Mouse (Mus musculus) erythroid progenitor cell, adult 5-6 weeks (primary cell): ENCODE results near the gene Olfr1056. TPM values are rescaled to one million over a fixed set of nuclear protein-coding genes. Genes with fewer than 3 reads are reported as not detected.
"Not testable (repeated sequence)": the region's sequence is repeated elsewhere in the genome, so short reads cannot be mapped to it uniquely, and the experiment has no call there.

ENCODE experiments used
- ATAC-seq: replicated peaks from 2 replicates; pipeline ENCODE4 v1.8.0; 2016; ENCODE audit warnings: moderate number of reproducible peaks, mild to moderate bottlenecking, moderate TSS enrichment, inconsistent platforms; ENCODE audit not compliant: poor library complexity, low FRiP score, severe bottlenecking
- total RNA-seq, 2 experiments: library from RNA; stranded (forward) in 1 of 2; stranded (reverse) in 1 of 2; fragments of 150-400 nt in 1 of 2; fragments of 186-747, 209-891 nt in 1 of 2; gene quantifications; 2 replicates each; pipeline versions ENCODE4 v1.2.3 to v1.2.4; 2015 to 2017; ENCODE audit warnings: low replicate concordance in 2 of 2

The Olfr1056 gene
- total RNA-seq (2015; ENCODE audit: low replicate concordance) = not detected in 2 replicates
- total RNA-seq (2017; ENCODE audit: low replicate concordance) = not detected in 2 replicates

GRCm38 (mm10) chr2:86362369-86362768, at the start of gene Olfr1056:
Gene Olfr1056, minus strand, starts transcription at chr2:86362469.
- no peak for ATAC-seq

GRCm38 (mm10) chr2:86395114-86395513, 32.8 kb upstream of the Olfr1056 start:
- ATAC-seq = no peak

GRCm38 (mm10) chr2:86388461-86388860, 26.2 kb upstream of the Olfr1056 start, which contains the start of gene Olfr1058:
Gene Olfr1058, minus strand, starts transcription at chr2:86388561.
- ATAC-seq = not testable (repeated sequence)

GRCm38 (mm10) chr2:86378293-86378692, 16.0 kb upstream of the Olfr1056 start, which contains the start of gene Olfr1057:
Gene Olfr1057, minus strand, starts transcription at chr2:86378393.
- no peak for ATAC-seq

GRCm38 (mm10) chr2:86366342-86366741, 4.1 kb upstream of the Olfr1056 start:
- not testable (repeated sequence) for ATAC-seq

GRCm38 (mm10) chr2:86351751-86352150, 10.5 kb downstream of the Olfr1056 start:
- ATAC-seq = not testable (repeated sequence)

GRCm38 (mm10) chr2:86350184-86350583, 12.1 kb downstream of the Olfr1056 start, which contains the start of gene Olfr1055:
Gene Olfr1055, minus strand, starts transcription at chr2:86350284.
- no peak for ATAC-seq

- ATAC-seq = no peak
Observed at GRCm38 (mm10) chr2:86335333-86335732, 26.9 kb downstream of the Olfr1056 start, which contains the start of gene Olfr1054. Gene Olfr1054, minus strand, starts transcription at chr2:86335433.

- no peak for ATAC-seq
Observed at GRCm38 (mm10) chr2:86315184-86315583, 47.1 kb downstream of the Olfr1056 start, which contains the start of gene Olfr1053. Gene Olfr1053, minus strand, starts transcription at chr2:86315284.

Other genes with a start within 250 kb of the Olfr1056 start
- gene Olfr1039, start 226.5 kb downstream of the Olfr1056 start, total RNA-seq (2015; ENCODE audit: low replicate concordance) = not detected in 2 replicates
- gene Olfr1039, start 226.5 kb downstream of the Olfr1056 start, total RNA-seq (2017; ENCODE audit: low replicate concordance) = not detected in 2 replicates
- gene Olfr1040, start 215.7 kb downstream of the Olfr1056 start, total RNA-seq (2015; ENCODE audit: low replicate concordance) = not detected in 2 replicates
- not detected in 2 replicates for gene Olfr1040, start 215.7 kb downstream of the Olfr1056 start, total RNA-seq (2017; ENCODE audit: low replicate concordance)
- not detected in 2 replicates for gene Olfr1042, start 200.6 kb downstream of the Olfr1056 start, total RNA-seq (2015; ENCODE audit: low replicate concordance)
- gene Olfr1042, start 200.6 kb downstream of the Olfr1056 start, total RNA-seq (2017; ENCODE audit: low replicate concordance) = not detected in 2 replicates
- not detected in 2 replicates for gene Olfr1043, start 194.9 kb downstream of the Olfr1056 start, total RNA-seq (2015; ENCODE audit: low replicate concordance)
- not detected in 2 replicates for gene Olfr1043, start 194.9 kb downstream of the Olfr1056 start, total RNA-seq (2017; ENCODE audit: low replicate concordance)
- not detected in 2 replicates for gene Olfr1044, start 184.6 kb downstream of the Olfr1056 start, total RNA-seq (2015; ENCODE audit: low replicate concordance)
- not detected in 2 replicates for gene Olfr1044, start 184.6 kb downstream of the Olfr1056 start, total RNA-seq (2017; ENCODE audit: low replicate concordance)
- not detected in 2 replicates for gene Olfr52, start 176.8 kb downstream of the Olfr1056 start, total RNA-seq (2015; ENCODE audit: low replicate concordance)
- gene Olfr52, start 176.8 kb downstream of the Olfr1056 start, total RNA-seq (2017; ENCODE audit: low replicate concordance) = not detected in 2 replicates
- not detected in 2 replicates for gene Olfr1045, start 159.5 kb downstream of the Olfr1056 start, total RNA-seq (2015; ENCODE audit: low replicate concordance)
- not detected in 2 replicates for gene Olfr1045, start 159.5 kb downstream of the Olfr1056 start, total RNA-seq (2017; ENCODE audit: low replicate concordance)
- not detected in 2 replicates for gene Olfr1046, start 143.2 kb downstream of the Olfr1056 start, total RNA-seq (2015; ENCODE audit: low replicate concordance)
- gene Olfr1046, start 143.2 kb downstream of the Olfr1056 start, total RNA-seq (2017; ENCODE audit: low replicate concordance) = not detected in 2 replicates
- gene Olfr1047, start 131.1 kb downstream of the Olfr1056 start, total RNA-seq (2015; ENCODE audit: low replicate concordance) = not detected in 2 replicates
- gene Olfr1047, start 131.1 kb downstream of the Olfr1056 start, total RNA-seq (2017; ENCODE audit: low replicate concordance) = not detected in 2 replicates
- not detected in 2 replicates for gene Olfr1048, start 122.2 kb downstream of the Olfr1056 start, total RNA-seq (2015; ENCODE audit: low replicate concordance)
- gene Olfr1048, start 122.2 kb downstream of the Olfr1056 start, total RNA-seq (2017; ENCODE audit: low replicate concordance) = not detected in 2 replicates
- gene Olfr1049, start 104.1 kb downstream of the Olfr1056 start, total RNA-seq (2015; ENCODE audit: low replicate concordance) = not detected in 2 replicates
- not detected in 2 replicates for gene Olfr1049, start 104.1 kb downstream of the Olfr1056 start, total RNA-seq (2017; ENCODE audit: low replicate concordance)
- not detected in 2 replicates for gene Olfr1051, start 83.4 kb downstream of the Olfr1056 start, total RNA-seq (2015; ENCODE audit: low replicate concordance)
- not detected in 2 replicates for gene Olfr1051, start 83.4 kb downstream of the Olfr1056 start, total RNA-seq (2017; ENCODE audit: low replicate concordance)
- gene Olfr1052, start 70.0 kb downstream of the Olfr1056 start, total RNA-seq (2015; ENCODE audit: low replicate concordance) = not detected in 2 replicates
- gene Olfr1052, start 70.0 kb downstream of the Olfr1056 start, total RNA-seq (2017; ENCODE audit: low replicate concordance) = not detected in 2 replicates
- not detected in 2 replicates for gene Olfr1053, start 47.2 kb downstream of the Olfr1056 start, total RNA-seq (2015; ENCODE audit: low replicate concordance)
- not detected in 2 replicates for gene Olfr1053, start 47.2 kb downstream of the Olfr1056 start, total RNA-seq (2017; ENCODE audit: low replicate concordance)
- gene Olfr1054, start 27.0 kb downstream of the Olfr1056 start, total RNA-seq (2015; ENCODE audit: low replicate concordance) = not detected in 2 replicates
- not detected in 2 replicates for gene Olfr1054, start 27.0 kb downstream of the Olfr1056 start, total RNA-seq (2017; ENCODE audit: low replicate concordance)
- not detected in 2 replicates for gene Olfr1055, start 12.2 kb downstream of the Olfr1056 start, total RNA-seq (2015; ENCODE audit: low replicate concordance)
- gene Olfr1055, start 12.2 kb downstream of the Olfr1056 start, total RNA-seq (2017; ENCODE audit: low replicate concordance) = not detected in 2 replicates
- gene Olfr1057, start 15.9 kb upstream of the Olfr1056 start, total RNA-seq (2015; ENCODE audit: low replicate concordance) = not detected in 2 replicates
- not detected in 2 replicates for gene Olfr1057, start 15.9 kb upstream of the Olfr1056 start, total RNA-seq (2017; ENCODE audit: low replicate concordance)
- gene Olfr1058, start 26.1 kb upstream of the Olfr1056 start, total RNA-seq (2015; ENCODE audit: low replicate concordance) = not detected in 2 replicates
- gene Olfr1058, start 26.1 kb upstream of the Olfr1056 start, total RNA-seq (2017; ENCODE audit: low replicate concordance) = not detected in 2 replicates
- gene Olfr1061, start 51.6 kb upstream of the Olfr1056 start, total RNA-seq (2015; ENCODE audit: low replicate concordance) = not detected in 2 replicates
- not detected in 2 replicates for gene Olfr1061, start 51.6 kb upstream of the Olfr1056 start, total RNA-seq (2017; ENCODE audit: low replicate concordance)
- gene Olfr1062, start 64.3 kb upstream of the Olfr1056 start, total RNA-seq (2015; ENCODE audit: low replicate concordance) = not detected in 2 replicates
- gene Olfr1062, start 64.3 kb upstream of the Olfr1056 start, total RNA-seq (2017; ENCODE audit: low replicate concordance) = not detected in 2 replicates
- not detected in 2 replicates for gene Olfr1065, start 88.1 kb upstream of the Olfr1056 start, total RNA-seq (2015; ENCODE audit: low replicate concordance)
- not detected in 2 replicates for gene Olfr1065, start 88.1 kb upstream of the Olfr1056 start, total RNA-seq (2017; ENCODE audit: low replicate concordance)
- not detected in 2 replicates for gene Olfr1066, start 93.8 kb upstream of the Olfr1056 start, total RNA-seq (2015; ENCODE audit: low replicate concordance)
- not detected in 2 replicates for gene Olfr1066, start 93.8 kb upstream of the Olfr1056 start, total RNA-seq (2017; ENCODE audit: low replicate concordance)
- gene Olfr228, start 124.9 kb upstream of the Olfr1056 start, total RNA-seq (2015; ENCODE audit: low replicate concordance) = not detected in 2 replicates
- gene Olfr228, start 124.9 kb upstream of the Olfr1056 start, total RNA-seq (2017; ENCODE audit: low replicate concordance) = not detected in 2 replicates
- gene Olfr1076, start 146.0 kb upstream of the Olfr1056 start, total RNA-seq (2015; ENCODE audit: low replicate concordance) = not detected in 2 replicates
- gene Olfr1076, start 146.0 kb upstream of the Olfr1056 start, total RNA-seq (2017; ENCODE audit: low replicate concordance) = not detected in 2 replicates
- not detected in 2 replicates for gene Olfr1079, start 180.0 kb upstream of the Olfr1056 start, total RNA-seq (2015; ENCODE audit: low replicate concordance)
- gene Olfr1079, start 180.0 kb upstream of the Olfr1056 start, total RNA-seq (2017; ENCODE audit: low replicate concordance) = not detected in 2 replicates
- gene Olfr1080, start 195.8 kb upstream of the Olfr1056 start, total RNA-seq (2015; ENCODE audit: low replicate concordance) = not detected in 2 replicates
- not detected in 2 replicates for gene Olfr1080, start 195.8 kb upstream of the Olfr1056 start, total RNA-seq (2017; ENCODE audit: low replicate concordance)
- gene Olfr1082, start 236.5 kb upstream of the Olfr1056 start, total RNA-seq (2015; ENCODE audit: low replicate concordance) = not detected in 2 replicates
- not detected in 2 replicates for gene Olfr1082, start 236.5 kb upstream of the Olfr1056 start, total RNA-seq (2017; ENCODE audit: low replicate concordance)